Mouse (Mus musculus) CH12.LX (cell line): ENCODE results near the gene Mettl7b.

ENCODE experiments used
- CTCF ChIP-seq, 2 experiments: IDR thresholded peaks in 1 of 2; conservative IDR thresholded peaks in 1 of 2; 2 replicates each; pipeline ENCODE4 v1.5.1; 2011 to 2012; ENCODE audit warnings: low read depth in 2 of 2, low read length in 2 of 2, improper control_type of control experiment in 1 of 2, inconsistent platforms in 1 of 2, mild to moderate bottlenecking in 1 of 2, moderate library complexity in 1 of 2
- MAX ChIP-seq: IDR thresholded peaks from 2 replicates; pipeline ENCODE4 v1.6.1; 2011; ENCODE audit warnings: low read length, improper control_type of control experiment
- NELFE ChIP-seq: IDR thresholded peaks from 2 replicates; pipeline ENCODE4 v1.6.1; 2011; ENCODE audit warnings: low read depth, low read length, improper control_type of control experiment
- POLR2A ChIP-seq: IDR thresholded peaks from 2 replicates; pipeline ENCODE4 v1.6.1; 2011; ENCODE audit warnings: low read depth, mild to moderate bottlenecking, improper control_type of control experiment, low read length
- SIN3A ChIP-seq: IDR thresholded peaks from 2 replicates; pipeline ENCODE4 v1.6.1; 2012; ENCODE audit warnings: low read length, improper control_type of control experiment, inconsistent platforms

DNA sequence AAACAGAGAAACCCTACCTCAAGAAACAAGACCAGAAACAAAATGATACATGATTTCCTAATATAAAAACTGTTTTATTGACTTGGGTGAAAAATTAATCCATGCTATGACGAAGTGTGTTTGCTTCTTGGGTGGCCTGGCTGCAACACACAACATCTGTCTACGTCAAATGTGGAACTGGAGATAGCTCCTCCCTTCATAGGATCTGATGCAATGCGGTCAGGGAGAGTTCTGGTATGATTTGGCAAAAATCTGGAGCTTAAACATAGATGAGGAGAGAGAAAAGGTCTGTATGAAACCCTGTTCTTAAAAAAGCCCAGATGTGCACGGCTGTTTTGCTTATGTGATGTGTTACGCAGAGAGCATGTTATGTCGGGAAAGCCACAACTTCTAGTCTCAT lies 5.1 kb upstream of the Mettl7b start:
- TF ChIP-seq MAX (no peak), POLR2A (no peak), NELFE (no peak), SIN3A (no peak), CTCF (conservative IDR thresholded peaks at IDR 0.05 in 1 of 2, IDR thresholded peaks at IDR 0.05 in 1 of 2; ENCODE audit: low read depth in 2 of 2, low read length in 2 of 2) (no peak)
